Mouse (Mus musculus) adrenal gland, postnatal 36 days (tissue): ENCODE results near the gene Ccl25. TPM values are rescaled to one million over a fixed set of nuclear protein-coding genes. Genes with fewer than 3 reads are reported as not detected.

ENCODE experiments used
- DNase-seq, 2 experiments: peaks; one replicate each; pipeline ENCODE4 v3.0.0; 2021; ENCODE audit warnings: mixed read lengths in 1 of 2
- long read RNA-seq, 2 experiments: library from polyadenylated mRNA; stranded (forward); transcript quantifications; one replicate each; pipeline ENCODE4 v2.0.0; 2021; ENCODE audit warnings: borderline sequencing depth in 2 of 2
- total RNA-seq, 2 experiments: library from RNA; stranded (reverse); gene quantifications; 2 replicates each; pipeline ENCODE4 v1.2.3; 2021

Ccl25 gene
- 10 to 100 TPM; 14.8 to 15.5 TPM for total RNA-seq
- long read RNA-seq, experiment 1, partial matches to known transcripts, result 1 of 13 reads
- long read RNA-seq, experiment 1, other reads (novel, unspliced or antisense), result 10 of 13 reads
- long read RNA-seq, experiment 2, partial matches to known transcripts, result 0 of 3 reads
- long read RNA-seq, experiment 2, other reads (novel, unspliced or antisense), result 3 of 3 reads

DNA sequence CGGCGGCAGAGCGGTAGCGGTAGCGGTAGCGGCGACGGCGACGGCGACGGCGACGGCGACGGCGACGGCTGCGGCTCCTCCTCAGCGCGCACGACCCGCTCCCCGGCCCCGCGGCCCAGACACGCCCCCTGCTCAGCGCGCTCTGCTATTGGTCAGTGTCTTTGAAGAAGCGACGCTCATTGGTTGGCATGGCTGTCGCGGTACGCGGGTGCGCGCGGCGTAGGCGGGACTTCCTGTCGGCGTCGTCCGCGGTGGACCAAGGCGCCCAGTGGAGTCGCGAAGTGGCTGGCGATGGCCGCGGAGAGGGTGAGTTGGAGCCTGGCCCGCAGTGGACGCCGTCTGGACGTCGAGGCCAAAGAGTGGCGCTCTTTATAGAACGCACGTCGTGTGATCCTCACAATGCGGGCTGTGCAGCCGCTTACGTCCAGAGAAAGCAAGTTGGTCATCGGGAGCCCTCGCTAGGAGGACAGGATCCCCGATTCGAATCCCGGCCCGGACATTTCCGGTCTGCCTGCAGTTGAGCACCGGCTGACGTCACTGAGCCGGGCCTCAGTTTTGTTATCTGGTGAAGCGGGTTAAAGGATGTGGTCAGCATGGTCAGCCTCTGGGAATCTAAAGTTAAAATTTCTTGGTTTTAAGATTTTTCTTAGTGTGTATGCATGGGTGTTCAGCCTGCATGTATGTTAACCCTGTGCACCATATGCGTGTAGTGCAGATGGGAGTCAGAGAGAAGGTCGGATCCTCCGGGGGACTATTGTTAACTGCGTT lies at the start of gene Ccl25, which contains the start of gene Elavl1:
Ccl25 (plus strand) TSS at position 228 of the 768 bp plus-strand sequence.
Elavl1 (minus strand) TSS at position 431 of the 768 bp plus-strand sequence.
- peak; percentile 98 for DNase-seq

DNA sequence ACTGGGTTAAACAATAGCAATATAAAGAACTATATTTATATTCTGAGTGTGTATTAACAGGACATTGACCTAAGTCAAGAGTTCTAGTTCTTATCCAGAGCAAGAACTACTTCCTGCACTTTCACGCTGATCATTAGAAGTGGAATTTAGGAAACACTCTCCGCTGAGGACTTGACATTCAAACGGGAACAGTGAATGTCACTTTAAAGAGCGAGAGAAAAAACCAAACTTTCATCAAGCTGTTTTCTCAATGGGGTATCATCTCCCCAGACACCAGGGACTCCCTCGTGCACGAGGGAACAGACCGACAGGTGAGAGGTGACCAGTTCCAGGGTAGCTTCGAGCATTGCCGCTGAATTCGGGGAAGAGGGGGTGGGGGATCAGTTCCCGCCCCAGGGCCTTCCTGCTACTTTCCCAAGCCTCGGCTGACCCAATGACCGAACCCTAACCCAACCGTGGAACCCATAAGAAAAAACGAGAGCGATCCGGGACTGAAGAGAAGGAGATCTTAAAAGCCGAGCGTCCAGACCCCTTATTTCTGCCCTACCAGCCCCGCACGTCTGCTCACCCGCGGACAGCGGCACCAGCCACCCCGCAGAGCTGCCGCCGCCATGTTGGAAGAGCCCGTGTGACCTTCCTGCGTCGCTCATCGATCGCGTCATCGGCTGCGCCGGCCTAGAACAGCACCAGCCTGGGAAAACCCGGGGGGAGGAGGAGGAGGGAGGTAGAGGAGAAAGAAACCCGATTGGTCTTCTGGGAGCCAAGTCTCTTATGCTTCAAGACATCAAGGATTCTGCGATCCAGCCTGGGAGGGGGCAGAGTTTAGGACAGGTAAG lies 49.5 kb upstream of the Ccl25 start, which contains the start of gene Timm44:
Timm44 (minus strand) TSS at position 639 of the 836 bp plus-strand sequence.
- DNase-seq, result peak; percentile 97 to 98

DNA sequence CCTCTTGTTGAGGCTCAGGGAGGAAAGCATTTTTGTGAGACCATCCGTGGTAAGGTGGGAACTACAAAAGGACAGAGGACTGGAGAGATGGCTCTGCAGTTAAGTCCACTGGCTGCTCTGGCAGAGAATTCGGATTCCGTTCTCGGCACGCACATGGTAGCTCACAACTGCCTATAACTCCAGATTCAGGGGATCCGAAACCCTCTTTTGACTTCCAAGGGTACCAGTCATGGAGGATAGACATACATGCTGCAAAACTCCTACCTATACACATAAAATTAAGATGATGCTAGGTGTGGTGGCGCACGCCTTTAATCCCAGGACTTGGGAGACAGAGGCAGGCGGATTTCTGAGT lies 48.9 kb upstream of the Ccl25 start:
- no peak for DNase-seq

DNA sequence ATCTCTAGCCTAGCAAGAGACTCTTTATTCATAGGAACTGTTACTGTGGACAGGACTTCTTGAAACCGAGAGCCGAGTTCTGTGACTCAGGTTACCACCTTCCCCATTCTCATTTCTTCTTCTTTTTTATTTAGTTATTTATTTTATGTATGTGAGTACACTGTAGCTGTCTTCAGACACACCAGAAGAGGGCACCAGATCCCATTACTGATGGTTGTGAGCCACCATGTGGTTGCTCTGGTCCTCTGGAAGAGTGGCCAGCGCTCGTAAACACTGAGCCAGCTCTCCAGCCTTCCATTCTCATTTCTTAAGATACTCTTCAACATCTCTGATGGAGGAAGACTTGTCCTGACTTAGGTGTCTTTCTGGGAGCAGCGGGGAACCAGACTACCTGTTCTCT lies 32.3 kb upstream of the Ccl25 start:
- DNase-seq, result no peak

DNA sequence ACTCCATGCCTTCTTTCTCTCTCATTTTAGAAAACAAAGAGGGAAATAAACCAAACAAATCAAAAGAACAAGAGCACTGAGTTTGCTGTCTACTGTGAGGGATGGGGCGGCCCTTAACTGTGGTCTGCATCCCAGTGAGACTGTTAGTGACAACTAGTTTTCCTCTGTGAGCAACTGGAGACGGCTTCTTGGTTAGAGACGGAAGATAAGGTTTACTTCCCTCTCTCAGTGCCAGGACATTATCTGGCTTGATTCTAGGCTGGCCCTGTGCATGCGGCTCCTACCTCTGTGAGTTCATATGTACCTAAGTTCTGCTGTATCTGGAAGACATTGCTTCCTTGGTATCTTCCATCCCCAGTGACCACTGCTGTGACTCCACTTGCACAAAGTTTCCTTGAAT lies 27.2 kb upstream of the Ccl25 start:
- DNase-seq, result no peak

DNA sequence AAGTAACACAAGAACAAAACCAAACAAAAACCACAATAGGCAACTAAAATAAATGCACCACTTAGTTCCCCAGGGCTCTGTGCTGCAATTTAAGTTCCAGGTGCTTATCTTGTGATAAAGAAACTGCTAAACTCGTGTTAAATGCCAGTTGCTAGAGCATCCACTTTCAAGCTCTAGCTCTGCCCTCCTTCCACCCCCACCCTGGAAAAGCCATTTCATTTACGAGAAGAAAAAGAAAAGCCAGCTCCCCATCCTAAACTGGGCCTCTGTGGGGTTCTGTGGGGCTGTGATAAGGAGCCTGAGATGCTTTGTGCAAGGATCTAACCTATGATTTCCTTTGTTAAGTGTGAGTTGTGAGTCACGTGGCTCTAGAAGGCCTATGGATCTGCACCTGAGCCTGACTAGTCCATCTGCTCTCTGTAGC lies 20.9 kb upstream of the Ccl25 start:
- DNase-seq, result no peak

DNA sequence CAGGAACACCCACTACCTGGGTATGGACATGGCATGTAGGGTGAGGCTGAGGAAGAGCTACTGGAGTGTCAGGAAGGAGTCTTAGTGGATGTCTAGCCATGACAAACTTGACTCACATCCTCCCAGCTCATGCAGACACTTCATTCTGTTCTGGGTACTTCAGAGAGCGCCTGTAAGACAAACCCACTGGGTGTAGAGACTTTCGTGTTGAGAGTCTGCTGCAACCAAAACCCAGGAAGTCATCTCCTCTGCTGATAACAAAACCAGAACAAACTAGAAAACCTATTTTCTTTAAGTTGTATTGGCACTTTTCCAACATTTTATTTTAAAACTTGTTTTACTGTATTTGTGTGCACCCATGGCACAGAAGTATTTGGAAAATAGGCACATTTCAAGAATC lies 19.2 kb upstream of the Ccl25 start:
- no peak for DNase-seq

DNA sequence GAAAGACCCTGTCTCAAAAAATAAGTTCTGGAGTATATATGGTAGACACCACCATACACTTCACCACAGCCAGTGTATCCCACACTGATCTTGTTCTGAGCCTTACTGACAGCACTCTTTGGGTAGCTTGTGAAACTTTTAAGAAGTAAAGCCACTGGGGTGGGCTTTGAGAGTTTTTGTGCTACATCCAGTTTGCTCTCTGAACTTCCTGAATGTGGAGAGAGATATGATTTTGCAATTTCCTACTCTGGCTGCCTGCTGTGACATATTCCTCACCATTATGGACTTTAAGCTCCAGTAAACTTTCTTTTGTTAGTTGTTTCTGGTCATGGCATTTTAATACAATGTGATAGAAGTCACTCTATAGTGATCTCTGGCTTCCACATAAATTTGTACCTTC lies 12.9 kb upstream of the Ccl25 start:
- no peak for DNase-seq

DNA sequence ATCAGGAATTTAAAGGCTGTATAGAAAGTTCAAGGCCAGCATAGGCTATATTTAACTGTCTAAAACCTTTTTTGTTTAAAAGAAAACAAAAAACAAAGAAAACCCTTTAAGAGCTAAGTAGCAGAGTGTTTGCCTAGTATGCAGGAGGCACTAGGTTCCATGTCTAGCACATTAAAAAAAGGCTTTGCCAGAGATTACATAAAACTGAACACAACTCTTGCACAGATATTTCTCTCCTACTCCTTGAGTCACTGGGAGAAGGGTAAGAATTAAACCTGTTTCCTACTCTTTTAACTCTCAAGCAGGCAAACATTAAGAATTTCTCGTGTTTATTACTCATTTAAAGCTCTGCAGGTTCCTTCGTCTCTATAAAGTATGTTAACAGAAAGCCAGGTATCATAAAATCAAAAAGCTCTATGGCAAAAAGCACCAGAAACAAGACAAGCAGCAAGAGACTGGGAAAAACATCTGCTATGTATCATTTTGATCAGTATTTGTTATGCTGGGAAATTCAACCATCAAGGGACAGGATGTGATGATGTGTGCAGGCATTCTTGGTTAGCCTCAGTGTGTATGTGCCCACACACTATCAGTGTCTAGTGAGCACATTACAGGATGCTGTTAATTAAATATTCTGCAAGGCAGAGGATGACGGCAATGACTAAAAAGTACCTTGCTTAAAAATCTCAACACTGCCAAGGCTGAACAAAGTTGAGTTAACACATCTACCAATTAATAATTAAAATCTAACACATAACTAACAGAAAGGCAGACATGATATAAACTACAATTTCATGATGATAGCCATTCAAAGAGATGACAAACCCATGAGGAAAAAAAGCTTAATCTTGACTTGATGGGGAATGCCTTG lies 11.5 kb upstream of the Ccl25 start:
- no peak for DNase-seq

DNA sequence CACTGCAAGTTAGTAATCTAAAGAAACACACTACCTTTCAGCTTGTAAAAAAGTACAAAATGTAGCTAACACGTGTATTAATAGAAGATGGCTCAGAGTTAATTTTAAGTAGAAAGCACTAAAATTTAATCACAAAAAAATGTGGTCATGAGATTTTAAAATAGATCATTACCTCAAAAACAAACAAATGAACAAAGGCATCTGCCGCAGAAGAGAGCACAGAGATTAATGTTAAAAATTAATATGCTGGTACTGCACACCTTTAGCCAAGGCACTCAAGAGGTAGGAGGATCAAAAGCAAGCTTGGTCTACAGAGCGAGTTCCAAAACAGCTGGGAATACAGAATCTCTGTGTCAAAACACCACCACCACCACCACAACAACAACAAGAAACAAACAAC lies 10.2 kb upstream of the Ccl25 start:
- no peak for DNase-seq

DNA sequence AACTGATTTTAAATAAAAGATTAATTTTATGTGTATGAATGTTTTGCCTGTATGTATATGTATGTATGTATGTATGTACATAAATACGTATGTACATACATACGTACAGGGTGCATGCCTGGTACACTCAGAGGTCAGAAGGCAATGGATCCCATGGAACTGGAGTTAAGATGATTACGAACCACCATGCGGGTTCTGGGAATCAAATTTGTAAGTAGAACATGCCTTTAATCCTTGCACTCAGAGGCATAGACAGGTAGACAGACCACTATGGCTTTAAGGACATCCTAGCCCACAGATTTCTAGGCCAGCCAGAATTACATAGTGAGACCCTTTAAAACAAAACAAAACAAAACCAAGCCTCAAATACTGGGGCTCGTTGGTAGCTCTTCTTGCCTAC lies 6.9 kb upstream of the Ccl25 start:
- DNase-seq, result no peak

DNA sequence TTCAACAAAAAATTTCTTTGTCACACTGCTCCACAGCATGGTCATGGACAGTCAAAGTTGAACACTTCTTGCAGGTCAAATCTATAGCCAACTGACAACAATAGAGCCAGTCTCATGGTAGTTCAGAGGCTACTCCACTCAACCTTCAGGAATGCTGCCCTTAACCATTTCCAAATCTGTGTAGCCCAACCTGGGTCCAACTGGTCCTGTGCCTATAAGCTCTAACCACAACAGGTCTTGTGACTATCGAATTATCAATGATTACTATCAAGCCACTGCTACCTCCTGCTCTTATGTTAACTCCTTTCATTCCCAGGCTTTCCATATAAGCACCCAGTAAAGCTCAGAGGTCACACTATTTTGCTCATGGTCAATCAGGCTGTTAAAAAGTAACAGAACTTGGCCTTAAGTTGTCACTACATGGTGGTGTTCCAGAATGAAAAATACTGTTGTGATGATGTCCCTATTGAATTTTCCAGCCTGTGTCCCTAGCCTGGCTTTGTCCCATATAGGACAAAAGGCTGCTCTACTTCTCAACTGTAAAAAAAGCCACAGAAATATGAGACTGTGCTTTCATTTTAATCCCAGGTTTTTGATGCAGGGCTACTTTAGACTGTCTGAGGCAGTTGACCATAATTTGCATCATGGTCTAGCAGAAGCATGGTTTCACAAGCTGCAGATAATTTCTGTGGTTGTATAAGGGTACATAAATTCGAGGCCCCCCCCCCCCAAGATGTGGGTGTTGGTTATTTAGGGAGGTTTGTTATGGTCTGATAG lies 6.0 kb upstream of the Ccl25 start:
- no peak for DNase-seq

DNA sequence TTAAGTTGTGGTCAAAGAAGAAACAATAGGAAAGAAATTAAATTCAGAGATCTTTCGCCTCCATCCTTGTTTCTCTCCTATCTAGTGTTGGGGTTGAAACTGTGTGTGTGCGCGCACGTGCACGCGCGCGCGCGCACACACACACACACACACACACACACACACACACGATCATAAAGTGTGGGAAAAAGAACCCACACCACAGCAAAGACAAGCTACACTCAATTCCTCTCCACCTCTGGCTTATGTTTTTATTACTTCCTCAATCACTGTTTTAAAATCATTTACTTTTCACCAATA lies 5.5 kb upstream of the Ccl25 start:
- DNase-seq, result no peak

DNA sequence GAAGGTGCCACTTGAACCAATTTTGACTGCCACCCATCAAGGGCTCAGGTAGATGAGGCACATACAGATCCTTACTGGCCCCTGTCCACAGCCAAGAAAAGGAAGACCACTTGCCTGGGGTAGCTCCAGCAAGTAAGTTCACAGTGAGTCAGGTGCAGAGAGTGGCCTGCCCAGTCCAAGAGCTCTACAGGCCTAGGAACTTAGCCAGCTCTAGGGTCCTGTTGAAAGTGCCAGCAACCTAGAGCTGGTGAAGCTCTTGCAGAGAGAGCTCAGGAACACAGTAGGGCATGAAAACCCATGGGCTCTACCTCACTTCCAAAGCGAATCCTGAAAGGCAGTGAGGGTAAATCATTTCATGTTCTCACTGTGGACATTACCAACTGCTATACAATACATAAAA lies 4.6 kb upstream of the Ccl25 start:
- no peak for DNase-seq

DNA sequence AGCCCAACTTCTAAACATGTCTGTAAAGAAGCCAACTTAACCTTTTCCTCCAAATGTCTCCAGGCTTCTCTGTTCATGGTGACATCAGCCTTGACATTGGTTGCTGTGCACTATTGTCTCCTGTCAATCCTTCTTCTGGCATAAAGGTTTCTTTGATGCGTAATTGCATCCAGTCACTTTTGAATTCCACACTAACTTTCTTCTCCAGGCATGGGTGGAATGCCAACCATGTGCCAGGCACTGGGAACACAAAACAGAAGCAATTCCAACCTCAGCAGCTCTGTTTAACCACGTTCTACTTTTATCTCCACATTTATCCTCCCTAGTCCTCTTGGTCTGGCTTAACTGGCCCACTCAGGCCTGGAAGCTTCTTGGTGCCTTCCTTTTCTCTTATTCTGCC lies 4.0 kb upstream of the Ccl25 start:
- no peak for DNase-seq

DNA sequence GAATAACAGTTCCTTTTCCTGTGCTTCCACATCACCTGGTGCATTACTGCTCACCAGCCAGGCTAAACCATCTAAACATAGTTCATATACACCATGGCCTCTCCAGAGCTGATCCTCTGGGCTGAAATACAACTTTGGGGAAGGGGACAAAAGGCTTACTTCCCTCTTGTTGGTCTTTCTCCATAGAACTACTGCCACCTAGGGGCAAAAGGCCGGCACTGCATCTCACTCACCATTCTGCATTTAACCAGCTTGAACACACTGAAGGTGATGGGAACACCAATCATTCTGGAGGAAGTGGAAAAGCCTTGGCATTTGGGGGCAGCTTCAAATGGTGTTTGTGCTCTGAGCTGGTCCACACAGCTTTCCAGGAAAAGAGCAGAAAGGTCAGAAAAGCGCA lies 2.5 kb upstream of the Ccl25 start:
- peak; percentile 75 to 79 for DNase-seq

DNA sequence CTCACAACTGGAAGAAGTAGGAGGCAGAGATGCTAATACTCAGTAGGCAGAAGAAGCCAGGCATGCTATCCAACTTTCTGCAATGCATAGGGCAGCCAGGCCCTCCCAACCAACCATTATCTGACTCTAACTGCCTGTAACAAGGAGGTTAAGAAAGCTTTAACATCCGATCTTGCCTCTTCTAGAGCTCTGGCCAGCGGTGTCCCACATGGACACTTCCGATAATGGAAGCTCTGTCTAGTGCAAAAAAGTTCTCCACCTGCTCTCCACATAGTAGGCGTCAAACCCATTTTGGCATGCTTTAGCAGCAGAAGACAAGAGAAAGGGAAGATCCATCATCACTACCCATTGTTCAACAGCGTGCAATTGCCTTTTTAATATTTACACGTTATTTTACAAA lies 1.1 kb upstream of the Ccl25 start:
- no peak for DNase-seq

DNA sequence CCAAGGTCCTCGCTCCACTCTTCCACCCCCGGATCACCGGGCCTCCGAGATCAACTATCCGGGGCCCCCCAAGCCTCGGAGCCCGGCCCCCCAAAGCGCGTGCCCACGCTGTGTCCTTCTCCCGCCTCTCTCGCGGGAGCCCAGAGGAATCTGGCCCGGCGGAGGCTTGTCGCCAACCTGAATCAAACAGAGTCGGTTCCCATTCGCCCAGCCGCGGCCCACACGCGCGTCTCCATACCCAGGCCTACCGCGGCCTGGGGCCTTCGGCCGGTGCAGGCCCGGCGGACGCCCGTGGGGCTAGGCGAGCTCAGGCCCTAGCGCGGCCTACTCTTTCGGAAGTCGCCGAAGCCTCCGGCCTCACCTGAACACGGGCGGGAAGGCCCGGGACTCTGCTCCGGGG lies 485 bp upstream of the Ccl25 start:
- peak in 1 of 2 experiments; percentile 56 for DNase-seq

DNA sequence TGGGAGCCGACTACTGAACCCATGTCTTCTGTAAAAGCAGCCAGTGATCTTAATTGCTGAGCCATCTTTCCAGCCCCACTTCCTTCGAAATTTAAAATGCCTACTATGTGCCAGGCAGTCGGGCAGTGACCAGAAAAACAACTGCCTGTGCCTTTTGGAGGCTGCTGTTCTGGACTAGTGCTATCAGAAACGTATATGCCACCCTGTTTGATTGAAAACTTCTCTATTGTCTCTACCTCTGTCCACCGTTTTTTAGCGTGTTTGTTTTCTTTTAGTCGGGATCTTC lies 684 bp downstream of the Ccl25 start:
- DNase-seq, result no peak

DNA sequence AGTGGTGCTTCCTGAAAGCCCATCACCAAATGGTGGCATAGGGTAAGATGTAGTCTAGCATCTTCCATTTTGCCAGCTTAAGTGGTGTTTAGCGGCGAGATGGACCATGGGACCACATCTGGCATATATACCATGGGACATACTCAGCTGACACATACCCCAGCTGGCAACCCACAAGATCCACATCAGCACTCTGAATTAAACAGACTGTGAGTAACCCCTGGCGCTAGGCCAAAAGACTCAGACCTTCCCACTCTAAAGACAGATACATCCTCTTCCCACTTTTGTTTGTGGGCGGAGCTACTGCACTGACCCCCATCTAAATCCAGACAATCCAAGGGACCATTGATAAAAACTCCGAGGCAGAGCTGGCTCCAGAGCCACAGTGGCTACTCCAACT lies 4.0 kb downstream of the Ccl25 start:
- peak in 1 of 2 experiments; percentile 26 for DNase-seq

DNA sequence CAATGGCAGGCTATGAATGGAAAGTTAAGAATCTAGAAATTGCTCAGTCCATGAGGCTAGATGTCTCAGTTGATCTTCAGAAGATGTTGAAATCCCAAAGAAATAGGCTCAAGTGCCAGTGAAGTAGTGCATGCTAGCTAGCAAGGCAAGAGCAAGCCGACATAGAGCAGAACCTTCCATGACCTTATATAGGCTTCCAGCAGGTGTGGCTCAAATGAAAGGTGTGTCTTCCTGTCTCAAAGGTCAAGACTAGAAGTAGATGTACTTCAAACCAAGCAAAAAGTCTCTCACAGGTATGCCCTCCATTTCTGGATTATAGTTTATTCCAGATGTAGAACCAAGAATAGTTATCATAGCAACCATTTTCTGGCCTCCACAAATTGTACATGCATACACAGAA lies 9.0 kb downstream of the Ccl25 start:
- no peak for DNase-seq

DNA sequence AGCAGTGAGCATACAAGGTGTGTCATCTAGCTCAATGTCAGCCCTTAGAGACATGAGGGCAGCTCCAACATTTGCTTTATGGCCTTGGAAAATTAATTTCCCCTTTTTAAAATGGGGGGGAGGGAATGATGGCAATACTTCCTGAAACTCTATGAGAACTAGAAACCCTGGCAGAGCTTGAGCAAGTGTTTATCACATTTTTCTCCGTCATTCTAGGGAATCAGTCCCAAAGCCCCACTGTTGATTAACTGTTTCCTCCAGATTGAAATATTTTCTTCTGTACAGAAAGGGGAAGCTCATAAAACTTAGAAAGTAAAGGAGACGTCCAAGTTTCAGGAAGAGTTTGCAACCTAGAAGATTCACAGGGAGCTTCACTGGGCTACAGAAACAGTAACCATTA lies 10.7 kb downstream of the Ccl25 start:
- DNase-seq, result no peak
